Comparison of ENCODE assay signal across 8 mouse cellular contexts in the genomic region with DNA sequence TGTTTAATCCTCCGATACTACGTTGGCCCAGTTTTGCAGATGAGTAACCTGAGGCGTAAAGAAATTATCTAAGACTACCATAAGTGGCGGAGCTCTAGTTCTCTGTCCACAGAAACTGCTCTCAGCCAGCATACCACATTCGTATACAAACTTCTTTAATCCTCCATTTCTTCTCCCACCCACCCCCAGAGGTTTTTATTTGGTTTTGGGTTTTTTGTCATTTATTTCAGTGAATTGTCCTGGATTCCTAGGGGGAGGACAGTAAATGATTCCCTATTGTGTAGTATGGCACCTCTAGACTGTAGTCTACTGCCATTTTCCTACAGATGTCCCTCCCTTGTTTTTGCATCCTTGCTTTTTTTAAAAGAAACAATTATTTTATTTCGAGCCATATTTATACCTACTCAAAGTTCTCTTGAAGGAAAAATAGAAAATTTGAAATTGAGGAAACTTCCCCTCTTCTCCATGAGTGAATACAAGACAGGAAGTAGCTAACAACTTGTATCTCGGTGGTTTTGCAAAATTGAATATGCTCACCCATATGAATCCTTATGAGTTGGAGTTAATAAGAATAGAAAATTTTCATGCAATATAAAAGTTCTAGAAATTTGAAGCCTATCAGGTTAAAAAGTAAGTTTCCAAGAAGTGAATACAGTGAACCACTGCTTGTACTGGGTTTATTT. TPM values are rescaled to one million over a fixed set of nuclear protein-coding genes. Genes with fewer than 3 reads are reported as not detected.
DNase-seq lines count a peak whose midpoint lies in the region; ATAC-seq and TF ChIP-seq lines count a peak whose summit lies in the region.

No protein-coding gene starts in this region.

- intact Hi-C loops in heart, postnatal 14 days (cut with DNase I), result loop anchor here (2.0 kb wide), 1 partner anchor 109 kb away; a partner anchor contains a TSS
- intact Hi-C loops in gastrocnemius, postnatal 36 days (cut with DNase I), result loop anchor here (5.0 kb wide), 1 partner anchor 246 kb away; a partner anchor contains a TSS

- DNase-seq in heart, postnatal 0 days (ENCODE audit: low spot score), result peak; percentile 28
- DNase-seq in heart, postnatal 14 days, result no peak
- DNase-seq in MEL (ENCODE audit: low read depth, low spot score), result peak; percentile 62
- peak; percentile 11 for DNase-seq in lung, postnatal 36 days
- no peak for DNase-seq in T-cell, adult 2 months (ENCODE audit: low spot score)
- no peak for DNase-seq in thymus, postnatal 25 days
- DNase-seq in gastrocnemius, postnatal 36 days, result no peak

- WGBS in heart, postnatal 0 days, result 8% methylated on average over 7 of the region's 7 CpGs
- WGBS in forebrain, embryonic 13.5 days, result 14% methylated on average over 7 of the region's 7 CpGs

- peak overlapping the region; percentile 90 for H3K9ac ChIP-seq in heart, postnatal 0 days (replicated peaks; ENCODE audit: low read depth, low read length)
- peak overlapping the region; percentile 92 for H3K9ac ChIP-seq in MEL (ENCODE audit: control insufficient read depth, low read depth, low read length, poor library complexity, severe bottlenecking)
- peak overlapping the region; percentile 91 for H3K9ac ChIP-seq in forebrain, embryonic 13.5 days

- TF ChIP-seq RAD21 in MEL (IDR thresholded peaks at IDR 0.05; ENCODE audit: low read depth, low read length), result no peak

- H3K27me3 ChIP-seq in heart, postnatal 0 days (ENCODE audit: control insufficient read depth, insufficient read depth, low read length), result no peaks in the 10 kb centered on the region
- no peaks in the 10 kb centered on the region for H3K27me3 ChIP-seq in MEL (ENCODE audit: control insufficient read depth in 1 of 2, insufficient read depth in 2 of 2, low read length in 2 of 2)
- H3K27me3 ChIP-seq in forebrain, embryonic 13.5 days, result no peaks in the 10 kb centered on the region

- H3K4me2 ChIP-seq in heart, postnatal 0 days (ENCODE audit: low read depth, low read length), result peak overlapping the region; percentile 68
- peak overlapping the region; percentile 77 for H3K4me2 ChIP-seq in forebrain, embryonic 13.5 days

- peaks cover 6% of the 10 kb centered on the region; the same call in 1 of the 2 replicates for H3K4me1 ChIP-seq in heart, postnatal 0 days (ENCODE audit: control insufficient read depth, insufficient read depth)
- H3K4me1 ChIP-seq in MEL (ENCODE audit: control insufficient read depth in 1 of 2, insufficient read depth in 2 of 2, low read length in 2 of 2), result peaks cover 9 to 20% of the 10 kb centered on the region in 2 experiments
- H3K4me1 ChIP-seq in forebrain, embryonic 13.5 days, result peaks cover 11% of the 10 kb centered on the region

- no peak for ATAC-seq in heart, postnatal 0 days (ENCODE audit: insufficient read depth, low read depth)
- no peak for ATAC-seq in forebrain, embryonic 13.5 days

- H3K36me3 ChIP-seq in heart, postnatal 0 days (replicated peaks; ENCODE audit: control insufficient read depth, insufficient read depth, low read length), result no peaks in the 10 kb centered on the region
- H3K36me3 ChIP-seq in MEL (ENCODE audit: control insufficient read depth in 1 of 2, insufficient read depth in 2 of 2, low read length in 2 of 2), result peaks cover 0 to 41% of the 10 kb centered on the region in 2 experiments; a peak in 3 of 4 replicates
- no peaks in the 10 kb centered on the region for H3K36me3 ChIP-seq in forebrain, embryonic 13.5 days (ENCODE audit: poor library complexity, severe bottlenecking)

- H3K27ac ChIP-seq in heart, postnatal 0 days (ENCODE audit: low read depth), result peak overlapping the region; percentile 96
- H3K27ac ChIP-seq in MEL (ENCODE audit: control insufficient read depth, low read depth, low read length), result peak overlapping the region; percentile 94
- H3K27ac ChIP-seq in forebrain, embryonic 13.5 days, result peak overlapping the region; percentile 87; the same call in 1 of the 2 replicates

- peaks cover 32% of the 10 kb centered on the region for H3K79me2 ChIP-seq in MEL (ENCODE audit: control insufficient read depth, insufficient read depth, low read length, poor library complexity)

- TF ChIP-seq CTCF in heart, postnatal 0 days (IDR thresholded peaks at IDR 0.05; ENCODE audit: low read depth), result no peak
- TF ChIP-seq CTCF in MEL (IDR thresholded peaks at IDR 0.05 in 2 of 3, conservative IDR thresholded peaks at IDR 0.05 in 1 of 3; ENCODE audit: control insufficient read depth in 1 of 3, insufficient read depth in 1 of 3, low read depth in 2 of 3, low read length in 3 of 3, poor library complexity in 1 of 3, severe bottlenecking in 1 of 3), result no peak

- H3K9me3 ChIP-seq in heart, postnatal 0 days (replicated peaks; ENCODE audit: control insufficient read depth, low read length), result no peaks in the 10 kb centered on the region
- no peaks in the 10 kb centered on the region for H3K9me3 ChIP-seq in MEL (replicated peaks; ENCODE audit: insufficient read depth, low read length)
- no peaks in the 10 kb centered on the region for H3K9me3 ChIP-seq in forebrain, embryonic 13.5 days (replicated peaks)

- TF ChIP-seq EP300 in heart, postnatal 0 days (IDR thresholded peaks at IDR 0.05; ENCODE audit: low read depth), result no peak
- no peak for TF ChIP-seq EP300 in MEL (IDR thresholded peaks at IDR 0.05; ENCODE audit: low read depth in 1 of 2, low read length in 2 of 2)

- TF ChIP-seq POLR2A in MEL (IDR thresholded peaks at IDR 0.05; ENCODE audit: control insufficient read depth in 1 of 2, insufficient read depth in 1 of 2, low read depth in 1 of 2, low read length in 2 of 2, poor library complexity in 1 of 2), result no peak

- H3K4me3 ChIP-seq in heart, postnatal 0 days (ENCODE audit: low read depth, low read length), result peak overlapping the region; percentile 84
- peak overlapping the region; percentile 86 to 100 for H3K4me3 ChIP-seq in MEL (ENCODE audit: control insufficient read depth in 1 of 2, insufficient read depth in 1 of 2, low read depth in 2 of 2, low read length in 2 of 2)
- H3K4me3 ChIP-seq in forebrain, embryonic 13.5 days, result peak overlapping the region; percentile 78

TF ChIP-seq in MEL, 35 proteins besides CTCF, POLR2A, EP300 and RAD21:
- TF ChIP-seq ZC3H11A (IDR thresholded peaks at IDR 0.05; ENCODE audit: low read depth, low read length), result no peak
- TF ChIP-seq TBP (IDR thresholded peaks at IDR 0.05; ENCODE audit: low read depth, low read length), result 0 out of 2 replicates have a peak, but pooled peaks have one; percentile 5
- peak; percentile 33 for TF ChIP-seq TAL1 (IDR thresholded peaks at IDR 0.05; ENCODE audit: low read length)
- 0 out of 2 replicates have a peak, but pooled peaks have one; percentile 24 for TF ChIP-seq HCFC1 (IDR thresholded peaks at IDR 0.05; ENCODE audit: low read depth, low read length)
- TF ChIP-seq ELF1 (IDR thresholded peaks at IDR 0.05; ENCODE audit: low read depth, low read length), result peak; percentile 27; the same call in 1 of the 2 replicates
- TF ChIP-seq POLR2AphosphoS5 (IDR thresholded peaks at IDR 0.05; ENCODE audit: borderline replicate concordance, low read depth, low read length), result no peak
- TF ChIP-seq TCF12 (IDR thresholded peaks at IDR 0.05; ENCODE audit: low read depth, low read length), result no peak
- no peak for TF ChIP-seq JUND (IDR thresholded peaks at IDR 0.05; ENCODE audit: low read depth, low read length)

RNA-seq across cellular contexts. Expression of a gene that starts 0.7 kb away (rescaled TPM):
- 1.3 and 1.7 TPM in 2 replicates for total RNA-seq in heart, postnatal 0 days (2014; rRNA removed; ENCODE audit: low replicate concordance)
- 3.9 and 4.4 TPM in 2 replicates for polyA plus RNA-seq in heart, postnatal 0 days (2015; fragmentation: Nextera tagmentation; extraction: Ambion mirVana)
- under 1 TPM; 0.67 to 0.78 TPM for total RNA-seq in heart, postnatal 14 days (2021)
- total RNA-seq in MEL (2012; rRNA removed), result 1.0 and 1.2 TPM in 2 replicates
- polyA plus RNA-seq in MEL (2012; ENCODE audit: insufficient read depth in 1 of 2, insufficient read length in 2 of 2, low read depth in 1 of 2, low replicate concordance in 2 of 2, missing spikeins in 1 of 2), result 1 to 10 TPM in 1 of 2 experiments, not detected in 1; 3.0 TPM
- polyA plus RNA-seq in forebrain, embryonic 13.5 days (2015; fragmentation: Nextera tagmentation; extraction: Ambion mirVana), result 2.3 and 3.3 TPM in 2 replicates
- total RNA-seq in gastrocnemius, postnatal 36 days (2021), result 1 to 10 TPM in 1 of 2 experiments, under 1 TPM in 1; 0.96 to 1.0 TPM

RNA-seq across cellular contexts. Expression of a gene that starts 1.0 kb away (rescaled TPM):
- 6.0 and 7.0 TPM in 2 replicates for total RNA-seq in heart, postnatal 0 days (2014; rRNA removed; ENCODE audit: low replicate concordance)
- polyA plus RNA-seq in heart, postnatal 0 days (2015; fragmentation: Nextera tagmentation; extraction: Ambion mirVana), result 20.1 and 20.8 TPM in 2 replicates
- 10 to 100 TPM in 1 of 2 experiments, 1 to 10 TPM in 1; 9.0 to 10.2 TPM for total RNA-seq in heart, postnatal 14 days (2021)
- 20.1 and 21.4 TPM in 2 replicates for total RNA-seq in MEL (2012; rRNA removed)
- 10 to 100 TPM in 1 of 2 experiments, not detected in 1; 39.1 TPM for polyA plus RNA-seq in MEL (2012; ENCODE audit: insufficient read depth in 1 of 2, insufficient read length in 2 of 2, low read depth in 1 of 2, low replicate concordance in 2 of 2, missing spikeins in 1 of 2)
- 48.6 and 51.7 TPM in 2 replicates for polyA plus RNA-seq in forebrain, embryonic 13.5 days (2015; fragmentation: Nextera tagmentation; extraction: Ambion mirVana)
- 1 to 10 TPM; 4.2 to 5.7 TPM for total RNA-seq in gastrocnemius, postnatal 36 days (2021)

Comparison
In these comparisons a context has a peak if more than half of its experiments do, and no peak if none do; other contexts are left out.
1. DNase-seq: peak in heart, postnatal 0 days (single experiment), MEL (single experiment) and lung, postnatal 36 days (single experiment); none in heart, postnatal 14 days (0 of 2), T-cell, adult 2 months (single experiment), thymus, postnatal 25 days (single experiment) and gastrocnemius, postnatal 36 days (0 of 2).
2. Peak in every context shown above with its lines, with median percentiles within 50 percentile points of each other: H3K27ac ChIP-seq, H3K4me3 ChIP-seq and H3K9ac ChIP-seq.